Mouse (Mus musculus): ENCODE data around the gene Hoxa5. TPM values are rescaled to one million over a fixed set of nuclear protein-coding genes. Genes with fewer than 3 reads are reported as not detected.
A peak's percentile ranks its signal among the peaks of the same experiment; 100 is the strongest.

Hoxa5 gene
- polyA plus RNA-seq, 1 experiment = 1.6 TPM

- Histone ChIP-seq H3ac (ENCODE audit: control insufficient read depth, insufficient read length) (peak within 1 kb of the TSS; percentile 24), H3K79me2 (ENCODE audit: control insufficient read depth, insufficient read depth) (peaks cover 44% of the 10 kb centered on the region), H3K27me3 (ENCODE audit: control insufficient read depth, insufficient read depth, insufficient read length) (no peaks in the 10 kb centered on the region), H3K36me3 (ENCODE audit: control insufficient read depth, insufficient read depth) (no peaks in the 10 kb centered on the region), H3K4me2 (ENCODE audit: low read depth) (peak within 1 kb of the TSS; percentile 97), H3K4me3 (peak within 1 kb of the TSS; percentile 67)
- TF ChIP-seq USF1 (IDR thresholded peaks at IDR 0.05; ENCODE audit: low read depth) = peak; percentile 88
- no peak for TF ChIP-seq SRF (IDR thresholded peaks at IDR 0.05; ENCODE audit: control insufficient read depth, insufficient read length, low read depth)
- TF ChIP-seq POLR2A (IDR thresholded peaks at IDR 0.05; ENCODE audit: insufficient read length, low read depth) = peak; percentile 88
- TF ChIP-seq CEBPB (IDR thresholded peaks at IDR 0.05; ENCODE audit: insufficient read depth, poor library complexity, severe bottlenecking) = no peak
- TF ChIP-seq MYOG (IDR thresholded peaks at IDR 0.05; ENCODE audit: control insufficient read depth in 1 of 3, insufficient read depth in 1 of 3, insufficient read length in 2 of 3, low read depth in 2 of 3) = peak in 1 of 3 experiments; percentile 44
- TF ChIP-seq MYOD1 (IDR thresholded peaks at IDR 0.05; ENCODE audit: control insufficient read depth in 1 of 3, insufficient read length in 2 of 3, low read depth in 2 of 3) = peak in 1 of 3 experiments; percentile 53
- TF ChIP-seq REST (IDR thresholded peaks at IDR 0.05; ENCODE audit: insufficient read depth, insufficient read length) = peak; percentile 39
- peak; percentile 89 for TF ChIP-seq POLR2AphosphoS2 (IDR thresholded peaks at IDR 0.05; ENCODE audit: insufficient read length, low read depth)
These were observed 9.0 kb upstream of the Hoxa5 start, which contains the start of the genes Hoxa3 and Gm28308 for GRCm38 (mm10) chr6:52213119-52213986. Gene Hoxa3 (minus strand): TSS chr6:52213336. Gene Gm28308 (minus strand): TSS chr6:52213339.

GRCm38 (mm10) chr6:52212556-52213118, 8.2 kb upstream of the Hoxa5 start:
- TF ChIP-seq TCF12 (IDR thresholded peaks at IDR 0.05; ENCODE audit: insufficient read depth, poor library complexity, severe bottlenecking) (no peak), POLR2A (IDR thresholded peaks at IDR 0.05; ENCODE audit: insufficient read length, low read depth) (peak; percentile 68), E2F4 (IDR thresholded peaks at IDR 0.05; ENCODE audit: insufficient read depth) (no peak), MYOD1 (IDR thresholded peaks at IDR 0.05; ENCODE audit: control insufficient read depth in 1 of 3, insufficient read length in 2 of 3, low read depth in 2 of 3) (no peak), REST (IDR thresholded peaks at IDR 0.05; ENCODE audit: insufficient read depth, insufficient read length) (no peak), POLR2AphosphoS2 (IDR thresholded peaks at IDR 0.05; ENCODE audit: insufficient read length, low read depth) (peak; percentile 57), TCF3 (IDR thresholded peaks at IDR 0.05; ENCODE audit: insufficient read length, low read depth) (no peak)
- peak overlapping the region; percentile 24 for H3ac ChIP-seq (ENCODE audit: control insufficient read depth, insufficient read length)
- H3K36me3 ChIP-seq (ENCODE audit: control insufficient read depth, insufficient read depth) = no peaks in the 10 kb centered on the region
- H3K27me3 ChIP-seq (ENCODE audit: control insufficient read depth, insufficient read depth, insufficient read length) = no peaks in the 10 kb centered on the region
- H3K4me2 ChIP-seq (ENCODE audit: low read depth) = peak overlapping the region; percentile 97
- H3K4me3 ChIP-seq = peak overlapping the region; percentile 67
- H3K79me2 ChIP-seq (ENCODE audit: control insufficient read depth, insufficient read depth) = peaks cover 48% of the 10 kb centered on the region

DNA sequence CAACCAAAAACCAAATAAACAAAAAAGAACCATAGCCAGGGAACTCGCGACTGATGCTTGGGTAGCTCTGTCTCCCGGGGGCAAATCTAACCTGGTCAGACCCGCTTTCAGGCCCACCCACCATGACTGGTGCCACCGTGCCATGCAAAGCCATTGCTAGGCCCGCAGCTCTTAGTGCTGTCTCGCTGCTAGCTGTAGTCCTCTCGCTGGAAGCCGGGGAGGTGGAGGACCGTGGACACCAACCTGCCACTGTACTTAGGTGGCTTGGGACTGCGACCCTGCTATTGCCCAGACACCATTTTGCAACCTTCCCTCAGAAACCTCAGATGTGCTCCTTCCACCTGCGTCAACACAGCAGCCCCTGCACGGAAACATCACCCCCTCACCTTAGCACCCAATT, 7.6 kb upstream of the Hoxa5 start:
- H3K4me2 ChIP-seq (ENCODE audit: low read depth) = peak overlapping the region; percentile 97
- H3K36me3 ChIP-seq (ENCODE audit: control insufficient read depth, insufficient read depth) = no peaks in the 10 kb centered on the region
- peak overlapping the region; percentile 67 for H3K4me3 ChIP-seq
- peaks cover 49% of the 10 kb centered on the region for H3K79me2 ChIP-seq (ENCODE audit: control insufficient read depth, insufficient read depth)
- TF ChIP-seq TCF3 (IDR thresholded peaks at IDR 0.05; ENCODE audit: insufficient read length, low read depth) (no peak), MYOD1 (IDR thresholded peaks at IDR 0.05; ENCODE audit: control insufficient read depth in 1 of 3, insufficient read length in 2 of 3, low read depth in 2 of 3) (no peak), POLR2AphosphoS2 (IDR thresholded peaks at IDR 0.05; ENCODE audit: insufficient read length, low read depth) (no peak), MYOG (IDR thresholded peaks at IDR 0.05; ENCODE audit: control insufficient read depth in 1 of 3, insufficient read depth in 1 of 3, insufficient read length in 2 of 3, low read depth in 2 of 3) (no peak), POLR2A (IDR thresholded peaks at IDR 0.05; ENCODE audit: insufficient read length, low read depth) (peak; percentile 0)
- H3ac ChIP-seq (ENCODE audit: control insufficient read depth, insufficient read length) = peak overlapping the region; percentile 24
- no peaks in the 10 kb centered on the region for H3K27me3 ChIP-seq (ENCODE audit: control insufficient read depth, insufficient read depth, insufficient read length)

- no peak for TF ChIP-seq E2F4 (IDR thresholded peaks at IDR 0.05; ENCODE audit: insufficient read depth)
- peak in 1 of 3 experiments; percentile 46 for TF ChIP-seq MYOD1 (IDR thresholded peaks at IDR 0.05; ENCODE audit: control insufficient read depth in 1 of 3, insufficient read length in 2 of 3, low read depth in 2 of 3)
- TF ChIP-seq REST (IDR thresholded peaks at IDR 0.05; ENCODE audit: insufficient read depth, insufficient read length) = no peak
- TF ChIP-seq MYOG (IDR thresholded peaks at IDR 0.05; ENCODE audit: control insufficient read depth in 1 of 3, insufficient read depth in 1 of 3, insufficient read length in 2 of 3, low read depth in 2 of 3) = peak in 1 of 3 experiments; percentile 27
- peak; percentile 55 for TF ChIP-seq POLR2A (IDR thresholded peaks at IDR 0.05; ENCODE audit: insufficient read length, low read depth)
- Histone ChIP-seq H3ac (ENCODE audit: control insufficient read depth, insufficient read length) (peak overlapping the region; percentile 24), H3K36me3 (ENCODE audit: control insufficient read depth, insufficient read depth) (no peaks in the 10 kb centered on the region), H3K27me3 (ENCODE audit: control insufficient read depth, insufficient read depth, insufficient read length) (no peaks in the 10 kb centered on the region), H3K4me3 (peak overlapping the region; percentile 67), H3K79me2 (ENCODE audit: control insufficient read depth, insufficient read depth) (peaks cover 46% of the 10 kb centered on the region), H3K4me2 (ENCODE audit: low read depth) (peak overlapping the region; percentile 97)
These were observed 7.0 kb upstream of the Hoxa5 start for GRCm38 (mm10) chr6:52211170-52211935.
